Mouse (Mus musculus) left cerebral cortex, adult 9 months (tissue): ENCODE measurements at regions not wholly inside any gene's neighbourhood (a gene's known extent, or its start where the extent isn't known, plus 50 kb on each side); places are given as distances from the start of the nearest gene placed in this dataset.

Source experiments
- DNase-seq, 2 experiments: peaks; one replicate each; pipeline ENCODE4 v3.0.0; 2022; ENCODE audit warnings: low spot score in 2 of 2

GRCm38 (mm10) chr8:29913576-29913975, 2466.1 kb downstream of the Poteg start:
- no peak for DNase-seq

DNA sequence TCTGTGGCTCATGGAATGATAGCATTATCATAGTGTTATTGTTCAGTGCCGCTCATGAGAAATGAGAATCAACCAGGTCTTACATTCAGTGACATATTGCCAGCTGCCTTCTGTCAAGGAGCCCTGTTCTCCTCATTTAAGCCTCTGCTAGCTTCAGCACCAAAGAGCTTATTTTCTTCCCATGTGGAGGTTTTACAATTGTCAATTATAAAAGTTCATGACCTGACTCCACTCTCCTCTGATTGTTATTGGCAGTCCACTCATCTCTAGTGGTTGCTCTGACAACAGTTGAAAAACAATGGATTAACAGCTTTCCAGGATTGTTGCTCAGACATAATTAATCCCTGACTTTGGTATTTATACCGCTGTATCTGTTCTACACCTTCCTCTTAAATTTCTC, 2473.0 kb downstream of the Poteg start:
- no peak for DNase-seq

GRCm38 (mm10) chr8:29928257-29928656, 2480.8 kb downstream of the Poteg start:
- DNase-seq = no peak

- DNase-seq = no peak
These were observed 2513.9 kb downstream of the Poteg start for GRCm38 (mm10) chr8:29961322-29961721.

DNA sequence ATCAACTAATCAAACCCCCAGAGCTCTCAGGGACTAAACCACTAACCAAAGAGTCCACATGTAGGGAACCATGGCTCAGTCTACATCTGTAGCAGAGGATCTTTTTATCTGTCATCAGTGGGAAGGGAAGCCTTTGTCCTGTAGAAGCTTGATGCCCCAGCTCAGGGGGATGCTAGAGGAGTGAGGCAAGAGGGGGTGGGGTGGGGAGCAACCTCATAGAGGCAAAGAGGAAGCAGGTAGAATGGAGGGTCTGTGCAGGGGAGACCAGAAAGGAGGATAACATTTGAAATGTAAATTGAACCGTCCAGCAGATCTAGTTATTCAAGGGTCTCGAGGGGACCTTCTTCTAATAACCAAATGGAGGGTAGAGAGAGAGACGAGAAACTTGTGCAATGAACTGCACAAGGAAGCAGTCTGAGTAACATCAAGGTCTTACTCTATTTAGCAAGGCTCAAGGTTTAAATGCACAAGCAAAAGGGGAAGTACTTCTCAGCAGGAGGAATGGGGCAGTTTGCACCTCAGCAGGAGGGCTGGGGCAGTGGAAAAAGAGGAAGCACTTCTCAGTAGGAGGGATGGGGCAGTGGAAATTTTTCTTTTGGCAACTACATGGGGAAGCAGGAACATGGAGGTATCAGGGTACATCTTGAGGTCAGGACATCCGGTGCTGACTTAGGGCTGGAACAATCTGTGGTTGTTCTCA, 2529.3 kb downstream of the Poteg start:
- DNase-seq = no peak

- DNase-seq = peak in 1 of 2 experiments; percentile 23
These were observed 2531.4 kb downstream of the Poteg start for GRCm38 (mm10) chr8:29978585-29979505.

DNA sequence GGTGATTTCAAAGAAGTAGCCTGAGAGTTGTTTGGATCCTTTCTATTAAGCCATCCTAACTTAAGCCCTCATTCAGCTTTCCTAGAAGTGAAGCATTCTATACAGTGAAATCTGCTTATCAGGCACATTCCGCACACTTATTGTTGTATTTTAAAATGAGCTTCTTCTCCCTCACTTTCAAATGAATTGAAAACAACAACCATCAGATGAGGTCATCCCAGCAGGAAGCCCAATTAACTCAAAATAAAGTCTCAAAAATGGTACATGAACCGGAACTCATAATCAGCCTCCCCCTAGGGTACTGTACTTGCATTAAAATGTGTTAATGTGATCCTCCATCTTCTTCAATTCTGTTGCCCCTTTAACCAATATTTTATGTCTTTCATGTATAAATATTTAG, 2545.1 kb downstream of the Poteg start:
- no peak for DNase-seq

DNA sequence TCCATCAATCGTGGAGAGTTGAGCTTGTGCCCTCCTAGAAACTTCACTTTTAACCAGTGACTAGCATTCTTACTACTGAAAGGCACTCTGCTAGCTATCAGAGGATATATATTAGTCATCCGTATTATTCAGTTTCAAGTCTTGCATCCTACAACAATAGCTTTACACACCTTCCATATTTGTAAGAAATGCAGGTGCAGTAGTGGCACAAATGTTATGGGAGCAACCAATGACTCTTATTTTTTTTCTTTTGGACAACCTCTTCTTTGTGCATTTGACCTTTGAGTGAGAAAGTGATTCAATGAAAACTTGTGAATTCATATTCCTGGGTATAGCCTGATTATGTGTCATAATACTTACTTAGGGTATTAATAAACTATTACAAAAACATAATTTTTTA, 2551.9 kb downstream of the Poteg start:
- DNase-seq = no peak
